Mouse (Mus musculus) lung, postnatal 0 days (tissue): ENCODE data around the gene Arih2.

ENCODE experiments used
- CTCF ChIP-seq: IDR thresholded peaks from 2 replicates; pipeline ENCODE4 v1.5.1; 2016; ENCODE audit warnings: antibody characterized with exemption, mild to moderate bottlenecking
- EP300 ChIP-seq: IDR thresholded peaks from 2 replicates; pipeline ENCODE4 v1.6.1; 2016; ENCODE audit warnings: antibody characterized with exemption, mild to moderate bottlenecking, control low read depth

- TF ChIP-seq CTCF (no peak), EP300 (no peak)
Observed at GRCm38 (mm10) chr9:108628141-108628540, 21.0 kb downstream of the Arih2 start.
